Mouse (Mus musculus): Measurements from ENCODE around the gene Osbpl8. TPM values are rescaled to one million over a fixed set of nuclear protein-coding genes. Genes with fewer than 3 reads are reported as not detected.

Osbpl8 gene
- total and polyA plus RNA-seq, 3 experiments = 12.9 to 26.4 (median 23.4) TPM

GRCm38 (mm10) chr10:111156394-111157190 is 8.0 kb upstream of the Osbpl8 start:
- H3K9ac ChIP-seq (ENCODE audit: insufficient read depth, low read depth) = peak overlapping the region; percentile 69
- peaks cover 8% of the 10 kb centered on the region for H3K9me3 ChIP-seq (replicated peaks; ENCODE audit: low read length)
- H3K4me1 ChIP-seq (ENCODE audit: control insufficient read depth in 1 of 2, insufficient read depth in 2 of 2) = peaks cover 23 to 55% of the 10 kb centered on the region in 2 experiments
- peak overlapping the region; percentile 58 to 75 (median 67) for H3K4me3 ChIP-seq (replicated peaks in 1 of 3; ENCODE audit: low read depth in 2 of 3, low read length in 2 of 3, poor library complexity in 1 of 3)
- dilution Hi-C loops (cut with MboI; ENCODE audit: extremely low pct_ligation_motif_present, extremely low pct_unique_long_range_greater_than_20kb, low sequenced_read_pairs) = no loop called here
- no peaks in the 10 kb centered on the region for H3K27me3 ChIP-seq (replicated peaks)
- peak overlapping the region; percentile 99 for H3K27ac ChIP-seq (ENCODE audit: insufficient read depth, low read depth)
- H3K79me2 ChIP-seq (replicated peaks; ENCODE audit: control insufficient read depth, extremely low read depth, insufficient read depth, poor library complexity, severe bottlenecking) = no peaks in the 10 kb centered on the region
- TF ChIP-seq JUND (conservative IDR thresholded peaks at IDR 0.05; ENCODE audit: low read depth, low read length) (no peak), SMC3 (IDR thresholded peaks at IDR 0.05; ENCODE audit: low read depth, low read length) (no peak; the same call in 1 of the 2 replicates), RAD21 (IDR thresholded peaks at IDR 0.05; ENCODE audit: low read depth, low read length) (no peak; the same call in 1 of the 2 replicates), HCFC1 (IDR thresholded peaks at IDR 0.05; ENCODE audit: low read depth, low read length) (no peak; the same call in 1 of the 2 replicates), EP300 (IDR thresholded peaks at IDR 0.05; ENCODE audit: low read length) (no peak; the same call in none of the 2 replicates), ETS1 (conservative IDR thresholded peaks at IDR 0.05; ENCODE audit: low read depth, low read length) (peak; percentile 37; the same call in 1 of the 2 replicates), CHD2 (IDR thresholded peaks at IDR 0.05; ENCODE audit: low read length) (peak; percentile 84), TBP (conservative IDR thresholded peaks at IDR 0.05; ENCODE audit: low read depth, low read length) (peak; percentile 52; the same call in 1 of the 2 replicates), ZMIZ1 (IDR thresholded peaks at IDR 0.05; ENCODE audit: low read depth, low read length) (peak; percentile 49), GABPA (IDR thresholded peaks at IDR 0.05; ENCODE audit: insufficient replicate concordance, low read depth, low read length) (no peak), ZKSCAN1 (IDR thresholded peaks at IDR 0.05; ENCODE audit: borderline replicate concordance, low read depth, low read length) (no peak), ZNF384 (IDR thresholded peaks at IDR 0.05; ENCODE audit: low read depth, low read length) (peak; percentile 66; the same call in 1 of the 2 replicates), ELF1 (IDR thresholded peaks at IDR 0.05; ENCODE audit: low read depth, low read length) (peak; percentile 63; the same call in 1 of the 2 replicates), E2F4 (IDR thresholded peaks at IDR 0.05; ENCODE audit: insufficient replicate concordance, low read depth, low read length) (no peak), USF2 (conservative IDR thresholded peaks at IDR 0.05; ENCODE audit: low read depth, low read length) (no peak), IRF4 (IDR thresholded peaks at IDR 0.05; ENCODE audit: low read depth, low read length) (peak; percentile 20; the same call in 1 of the 2 replicates), RCOR1 (conservative IDR thresholded peaks at IDR 0.05; ENCODE audit: low read depth, low read length) (no peak), CHD1 (IDR thresholded peaks at IDR 0.05; ENCODE audit: low read depth, low read length) (peak; percentile 89; the same call in 1 of the 2 replicates), PAX5 (IDR thresholded peaks at IDR 0.05; ENCODE audit: low read length) (no peak), MXI1 (IDR thresholded peaks at IDR 0.05; ENCODE audit: low read depth, low read length) (peak; percentile 61), USF1 (IDR thresholded peaks at IDR 0.05; ENCODE audit: low read depth, low read length) (no peak), MEF2A (IDR thresholded peaks at IDR 0.05; ENCODE audit: borderline replicate concordance, low read depth, low read length) (0 out of 2 replicates have a peak, but pooled peaks have one; percentile 8), TCF12 (IDR thresholded peaks at IDR 0.05; ENCODE audit: low read depth, low read length) (peak; percentile 36; the same call in 1 of the 2 replicates), MAZ (IDR thresholded peaks at IDR 0.05; ENCODE audit: low read depth, low read length) (no peak), KAT2A (IDR thresholded peaks at IDR 0.05; ENCODE audit: insufficient replicate concordance, low read length) (0 out of 2 replicates have a peak, but pooled peaks have one; percentile 25), NELFE (IDR thresholded peaks at IDR 0.05; ENCODE audit: low read depth, low read length) (peak; percentile 48; the same call in 1 of the 2 replicates), CTCF (conservative IDR thresholded peaks at IDR 0.05 in 1 of 2, IDR thresholded peaks at IDR 0.05 in 1 of 2; ENCODE audit: low read depth in 2 of 2, low read length in 2 of 2) (no peak), POLR2AphosphoS2 (IDR thresholded peaks at IDR 0.05; ENCODE audit: low read depth, low read length) (no peak), UBTF (IDR thresholded peaks at IDR 0.05; ENCODE audit: low read depth, low read length) (peak; percentile 54; the same call in 1 of the 2 replicates), BHLHE40 (IDR thresholded peaks at IDR 0.05; ENCODE audit: low read depth, low read length) (no peak; the same call in 1 of the 2 replicates), SIN3A (IDR thresholded peaks at IDR 0.05; ENCODE audit: low read length) (no peak), MAX (IDR thresholded peaks at IDR 0.05; ENCODE audit: low read length) (peak; percentile 70; the same call in 1 of the 2 replicates), MAFK (IDR thresholded peaks at IDR 0.05; ENCODE audit: insufficient replicate concordance, low read length) (0 out of 2 replicates have a peak, but pooled peaks have one; percentile 49), MYC (IDR thresholded peaks at IDR 0.05; ENCODE audit: low read depth, low read length) (no peak), POLR2A (IDR thresholded peaks at IDR 0.05; ENCODE audit: low read depth, low read length) (peak; percentile 57; the same call in 1 of the 2 replicates), ZC3H11A (IDR thresholded peaks at IDR 0.05; ENCODE audit: low read depth, low read length) (no peak), NRF1 (IDR thresholded peaks at IDR 0.05; ENCODE audit: low read depth, low read length) (no peak)
- DNase-seq (ENCODE audit: extremely low read depth) = peak; percentile 78
- peak overlapping the region; percentile 70 for H3K4me2 ChIP-seq (ENCODE audit: insufficient read depth, low read depth, poor library complexity, severe bottlenecking)
- H3K36me3 ChIP-seq (replicated peaks in 1 of 2; ENCODE audit: control insufficient read depth in 1 of 2, insufficient read depth in 1 of 2, low read length in 1 of 2) = no peaks in the 10 kb centered on the region
- in situ Hi-C loops (cut with MboI; ENCODE audit: low pct_ligation_motif_present, low pct_unique_long_range_greater_than_20kb, low sequenced_read_pairs) = no loop called here

Measured in CH12.LX (cell line).